Mouse (Mus musculus): Measurements from ENCODE around the gene Gm45261.

The Gm45261 gene

GRCm38 (mm10) chr1:80409467-80410105, 51.7 kb downstream of the Gm45261 start:
- no peak for DNase-seq

GRCm38 (mm10) chr1:80408586-80408985, 52.7 kb downstream of the Gm45261 start:
- DNase-seq = peak; percentile 26

DNA sequence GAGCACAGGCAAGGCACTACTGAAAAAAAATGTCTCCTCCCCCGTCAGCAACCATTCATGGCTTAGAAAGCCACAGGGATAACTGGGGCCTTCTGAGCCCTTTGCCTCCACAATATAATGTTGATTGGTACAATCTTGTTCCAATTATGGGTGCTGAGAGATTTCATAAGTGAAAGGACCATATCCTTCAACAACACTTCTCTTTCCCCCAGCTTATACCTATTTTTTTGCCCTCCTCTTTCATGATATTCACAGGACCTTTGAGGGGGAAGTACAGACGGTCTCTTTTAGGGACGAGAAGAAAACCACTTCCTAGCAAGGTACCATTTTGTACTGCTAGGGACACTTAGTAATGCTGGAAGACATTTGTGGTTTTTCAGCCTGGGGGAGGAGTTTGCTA, 57.1 kb downstream of the Gm45261 start:
- no peak for DNase-seq

DNA sequence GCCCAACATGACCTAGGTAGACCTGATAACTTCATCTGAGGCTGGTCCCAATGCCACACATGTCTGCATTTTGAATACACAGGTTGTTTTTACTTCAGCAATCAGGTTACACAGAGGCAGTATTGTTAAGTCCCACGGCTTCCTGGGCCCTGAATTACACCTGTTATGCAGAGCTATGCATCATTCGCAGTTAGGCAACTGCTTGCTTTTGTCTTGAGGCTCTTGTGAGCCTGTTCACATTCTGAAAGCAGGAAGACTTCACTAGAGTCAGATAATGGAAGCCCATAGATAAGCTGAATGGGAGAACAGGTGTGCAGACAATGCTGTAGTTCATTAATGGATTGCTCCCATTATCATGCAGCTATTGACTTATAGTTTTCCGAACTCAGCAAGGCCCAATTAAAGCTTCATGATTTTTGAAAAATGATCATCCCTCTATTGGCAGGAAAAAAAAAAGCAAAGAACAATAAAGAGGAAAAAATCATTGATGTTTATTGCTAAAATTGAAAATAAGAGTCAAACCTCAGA, 57.8 kb downstream of the Gm45261 start:
- DNase-seq = no peak

DNA sequence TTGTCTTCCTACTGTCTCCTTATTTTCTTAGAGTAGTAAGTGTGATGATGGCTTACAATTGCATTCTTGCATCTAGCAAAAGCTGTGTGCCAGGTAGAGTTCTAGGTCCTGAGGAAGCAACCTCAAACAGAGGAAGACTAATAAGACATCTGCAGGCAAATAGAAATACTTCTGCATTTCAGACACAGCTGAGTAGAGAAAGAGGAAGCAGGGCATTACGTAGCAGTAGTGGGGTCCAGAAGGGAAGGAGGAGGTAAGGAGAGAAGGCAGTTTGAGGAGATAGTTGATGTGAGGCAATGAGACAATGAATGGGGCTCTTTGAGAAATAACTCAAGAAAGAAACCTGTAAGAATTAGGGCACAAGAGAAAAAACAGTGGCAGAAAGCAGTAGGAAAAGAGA, 59.3 kb downstream of the Gm45261 start:
- no peak for DNase-seq

All from right cerebral cortex, postnatal 4 days (tissue).